Mouse (Mus musculus): Measurements from ENCODE around the gene Slc16a7.

Slc16a7 gene

GRCm38 (mm10) chr10:125184146-125184545, 205.1 kb downstream of the Slc16a7 start:
- no peak for DNase-seq (ENCODE audit: low spot score in 2 of 2)

GRCm38 (mm10) chr10:125182545-125182944, 206.7 kb downstream of the Slc16a7 start:
- DNase-seq (ENCODE audit: low spot score in 2 of 2): no peak

GRCm38 (mm10) chr10:125177782-125178181, 211.5 kb downstream of the Slc16a7 start:
- DNase-seq (ENCODE audit: low spot score in 2 of 2): peak in 1 of 2 experiments; percentile 20

GRCm38 (mm10) chr10:125175013-125175650, 214.1 kb downstream of the Slc16a7 start:
- no peak for DNase-seq (ENCODE audit: low spot score in 2 of 2)

- DNase-seq (ENCODE audit: low spot score in 2 of 2): no peak
These were observed 217.6 kb downstream of the Slc16a7 start for GRCm38 (mm10) chr10:125171625-125172024.

GRCm38 (mm10) chr10:125171154-125171553, 218.1 kb downstream of the Slc16a7 start:
- no peak for DNase-seq (ENCODE audit: low spot score in 2 of 2)
